Mouse (Mus musculus) G1E (cell line): ENCODE measurements around the gene Bgn.

Experiments
- CTCF ChIP-seq: IDR thresholded peaks from 2 replicates; pipeline ENCODE4 v1.5.1; 2012; ENCODE audit warnings: low read depth, low read length, inconsistent platforms, mixed read lengths
- GATA1 ChIP-seq: IDR thresholded peaks from 2 replicates; pipeline ENCODE4 v1.6.1; 2012; ENCODE audit warnings: borderline replicate concordance, low read length, inconsistent platforms, mixed read lengths
- GATA2 ChIP-seq: IDR thresholded peaks from 2 replicates; pipeline ENCODE4 v1.6.1; 2012; ENCODE audit warnings: low read depth, low read length, inconsistent platforms, borderline replicate concordance
- POLR2AphosphoS5 ChIP-seq: IDR thresholded peaks from 2 replicates; pipeline ENCODE4 v1.6.1; 2012; ENCODE audit warnings: low read depth, low read length, inconsistent platforms; ENCODE audit not compliant: insufficient replicate concordance
- TAL1 ChIP-seq: conservative IDR thresholded peaks from 2 replicates; pipeline ENCODE4 v1.6.1; 2012; ENCODE audit warnings: low read depth, low read length, inconsistent platforms, mixed read lengths

- TF ChIP-seq CTCF: no peak
- TF ChIP-seq GATA1: no peak
- no peak for TF ChIP-seq TAL1
- TF ChIP-seq POLR2AphosphoS5: no peak
- no peak for TF ChIP-seq GATA2
Measured at GRCm38 (mm10) chrX:73484076-73484475, 674 bp downstream of the Bgn start.
